Mouse (Mus musculus): Measurements from ENCODE around the gene Mettl27. TPM values are rescaled to one million over a fixed set of nuclear protein-coding genes. Genes with fewer than 3 reads are reported as not detected.

The Mettl27 gene
- polyA plus RNA-seq (2015; fragmentation: Nextera tagmentation; extraction: Ambion mirVana) = 20.9 and 21.0 TPM in 2 replicates

DNA sequence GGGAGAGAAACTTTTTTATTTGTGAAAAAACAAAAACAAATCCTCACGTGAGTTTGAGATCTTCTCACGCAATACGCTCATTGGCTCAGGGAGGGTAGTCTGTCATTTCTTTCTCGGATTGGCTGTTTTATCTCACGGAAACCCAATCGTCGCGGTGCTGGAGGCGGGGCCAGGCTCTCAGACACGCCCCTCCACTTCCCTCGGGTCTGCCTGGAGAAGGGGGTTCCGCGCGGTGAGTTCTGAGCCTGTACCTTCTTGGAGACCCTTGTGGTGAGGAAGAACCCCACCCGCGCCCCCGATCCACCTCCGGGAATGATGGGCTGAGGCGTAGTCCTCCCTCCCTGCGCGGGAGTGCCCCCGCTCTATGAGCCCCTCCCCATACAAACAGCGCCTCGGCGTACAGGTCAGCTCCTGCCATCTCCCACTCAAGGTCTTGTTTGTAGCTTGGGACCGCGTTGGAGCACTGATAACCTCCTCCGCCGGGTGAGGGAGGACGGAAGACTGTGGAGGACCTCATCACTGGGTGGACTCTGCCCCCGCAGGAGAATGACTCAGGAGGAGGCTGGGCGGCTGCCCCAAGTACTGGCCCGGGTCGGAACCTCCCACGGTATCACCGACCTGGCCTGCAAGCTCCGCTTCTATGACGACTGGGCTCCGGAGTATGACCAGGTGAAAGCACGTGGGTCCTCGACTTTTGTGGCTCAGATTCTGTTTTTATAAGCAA lies at the start of gene Mettl27:
Gene Mettl27 (plus strand): TSS at position 190 of the 724 bp plus-strand sequence.
- no peaks in the 10 kb centered on the region for H3K9me3 ChIP-seq
- peak within 1 kb of the TSS; percentile 82 for H3K4me3 ChIP-seq (replicated peaks)
- no peaks in the 10 kb centered on the region for H3K36me3 ChIP-seq
- H3K27ac ChIP-seq = peak within 1 kb of the TSS; percentile 87
- peaks cover 6% of the 10 kb centered on the region; the same call in 1 of the 2 replicates for H3K4me1 ChIP-seq
- no peaks in the 10 kb centered on the region for H3K27me3 ChIP-seq (replicated peaks)
- peak within 1 kb of the TSS; percentile 97 for H3K4me2 ChIP-seq
- peak within 1 kb of the TSS; percentile 78 for H3K9ac ChIP-seq
- WGBS = under 1% methylated on average over 41 of the region's 41 CpGs
- ATAC-seq (ENCODE audit: insufficient read depth, low FRiP score, low read depth) = peak; percentile 95

DNA sequence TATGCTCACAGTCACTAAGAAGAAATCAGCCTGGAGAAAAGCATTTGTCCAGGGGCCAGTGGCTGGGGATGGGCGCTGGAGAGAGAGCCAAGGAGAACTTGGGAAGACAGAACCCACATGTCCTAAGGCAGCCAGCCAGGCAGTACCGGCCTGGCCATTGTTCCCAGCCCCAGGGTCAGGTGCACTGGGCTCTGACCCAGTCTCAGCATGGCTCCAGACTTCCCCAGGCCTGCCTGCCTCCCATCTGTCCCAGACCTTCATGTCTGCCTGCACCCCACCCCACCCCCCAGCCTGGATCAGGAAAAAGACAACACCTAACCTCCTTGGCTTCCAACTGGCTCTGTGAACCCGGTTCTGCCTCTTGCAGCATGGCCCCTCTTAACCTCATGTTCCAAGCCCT lies 49.1 kb upstream of the Mettl27 start:
- peak; percentile 47; the same call in 1 of the 2 replicates for ATAC-seq (ENCODE audit: insufficient read depth, low FRiP score, low read depth)
- H3K27ac ChIP-seq = peak overlapping the region; percentile 26; the same call in 1 of the 2 replicates
- H3K9me3 ChIP-seq = no peaks in the 10 kb centered on the region
- WGBS = 59% methylated on average over 3 of the region's 3 CpGs
- no peaks in the 10 kb centered on the region for H3K27me3 ChIP-seq (replicated peaks)
- H3K4me2 ChIP-seq = no peak overlapping the region
- H3K4me3 ChIP-seq (replicated peaks) = no peak overlapping the region
- no peak overlapping the region for H3K9ac ChIP-seq
- no peaks in the 10 kb centered on the region for H3K4me1 ChIP-seq
- no peaks in the 10 kb centered on the region for H3K36me3 ChIP-seq

DNA sequence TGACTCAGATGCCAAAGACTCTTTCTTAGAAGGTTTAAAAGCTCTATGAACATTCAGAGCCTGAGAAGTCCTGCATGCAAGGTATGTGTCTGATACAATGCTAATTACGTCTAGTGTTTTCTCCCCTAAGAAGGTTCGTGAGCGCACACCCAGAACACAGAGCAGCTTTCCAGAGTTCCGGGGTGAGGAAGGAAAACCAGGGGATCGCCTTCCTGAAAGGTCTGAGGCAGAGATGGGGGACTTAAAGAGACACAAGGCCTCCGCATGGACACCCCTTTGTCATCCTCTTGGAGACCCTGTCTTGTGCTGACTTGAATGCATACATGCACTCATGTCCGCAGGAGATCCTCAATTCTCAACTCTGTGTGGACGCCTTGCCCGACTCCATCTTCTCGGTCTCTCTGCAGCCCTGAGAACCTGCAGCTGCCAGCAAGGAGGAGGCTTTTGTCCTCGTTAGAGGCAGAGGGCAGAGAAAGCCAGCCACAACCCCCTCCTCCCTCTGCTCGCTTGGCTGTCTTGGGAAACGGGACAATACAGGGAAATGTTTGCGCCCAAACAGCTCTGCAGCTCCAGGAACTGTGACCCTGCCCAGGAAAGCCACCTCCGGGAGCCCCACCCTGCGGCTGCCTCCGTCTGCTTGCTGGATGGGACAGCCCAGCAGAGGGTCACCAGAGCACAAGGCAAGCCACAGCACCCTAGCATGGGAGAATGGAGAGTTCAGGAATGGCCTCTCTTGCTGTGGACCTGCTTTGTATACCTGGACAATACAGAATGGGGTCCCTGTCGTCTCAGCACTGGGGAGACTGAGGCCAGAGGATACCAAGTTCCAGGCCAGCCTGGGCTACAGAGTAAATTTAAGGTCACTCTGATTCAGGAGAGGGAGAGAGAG lies 44.5 kb upstream of the Mettl27 start:
- Histone ChIP-seq H3K4me3 (replicated peaks) (no peak overlapping the region), H3K27me3 (replicated peaks) (no peaks in the 10 kb centered on the region), H3K4me1 (no peaks in the 10 kb centered on the region), H3K9ac (no peak overlapping the region), H3K9me3 (no peaks in the 10 kb centered on the region), H3K27ac (peak overlapping the region; percentile 23; the same call in 1 of the 2 replicates), H3K4me2 (no peak overlapping the region), H3K36me3 (no peaks in the 10 kb centered on the region)
- WGBS = 51% methylated on average over 18 of the region's 18 CpGs
- ATAC-seq (ENCODE audit: insufficient read depth, low FRiP score, low read depth) = no peak; the same call in 1 of the 2 replicates

DNA sequence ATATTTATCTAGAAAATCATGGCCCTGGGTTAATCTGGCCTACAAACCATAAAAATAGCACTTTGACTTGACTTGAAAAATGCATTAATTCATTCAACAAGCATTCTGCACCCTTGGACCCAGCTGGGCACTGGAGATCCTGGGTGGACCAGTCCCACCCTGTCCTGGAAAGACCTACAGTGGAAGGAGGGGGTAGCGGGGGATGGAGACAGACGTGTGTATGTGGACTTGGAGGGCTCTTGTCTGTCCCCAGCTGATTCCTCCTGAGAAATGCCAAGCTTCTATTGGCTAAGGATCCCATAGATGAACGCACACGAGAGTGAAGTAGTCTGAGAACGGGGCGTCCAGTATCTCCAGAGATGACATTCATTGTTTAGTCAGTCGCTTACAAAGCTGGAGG lies 43.7 kb upstream of the Mettl27 start:
- Histone ChIP-seq H3K4me2 (no peak overlapping the region), H3K4me1 (no peaks in the 10 kb centered on the region), H3K4me3 (replicated peaks) (no peak overlapping the region), H3K27ac (no peak overlapping the region), H3K27me3 (replicated peaks) (no peaks in the 10 kb centered on the region), H3K36me3 (no peaks in the 10 kb centered on the region), H3K9me3 (no peaks in the 10 kb centered on the region), H3K9ac (no peak overlapping the region)
- no peak for ATAC-seq (ENCODE audit: insufficient read depth, low FRiP score, low read depth)
- 76% methylated on average over 7 of the region's 7 CpGs for WGBS

DNA sequence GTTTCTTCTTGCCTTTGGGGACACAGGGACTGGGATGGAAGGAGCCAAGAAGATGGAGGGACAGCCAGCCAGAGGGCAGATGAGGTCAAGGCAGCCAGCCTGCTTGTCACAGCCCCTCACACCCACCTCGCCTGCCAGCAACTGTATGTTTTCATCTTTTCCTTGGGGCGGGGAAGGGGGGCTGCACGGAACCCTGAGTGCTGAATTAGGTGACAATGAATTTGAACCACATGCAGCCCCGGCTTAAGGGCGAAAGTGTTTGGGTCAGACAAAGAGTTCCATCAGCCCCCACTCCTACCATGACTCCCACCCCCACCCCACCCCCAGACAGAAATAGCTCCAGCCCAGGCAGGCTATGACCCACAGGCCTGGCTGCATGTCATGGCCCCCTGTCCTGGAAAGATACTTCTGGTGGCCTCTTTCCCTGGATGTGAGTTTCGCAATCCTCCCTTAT lies 41.5 kb upstream of the Mettl27 start:
- H3K27ac ChIP-seq = no peak overlapping the region
- H3K36me3 ChIP-seq = no peaks in the 10 kb centered on the region
- H3K4me1 ChIP-seq = no peaks in the 10 kb centered on the region; the same call in 1 of the 2 replicates
- H3K4me3 ChIP-seq (replicated peaks) = no peak overlapping the region
- H3K9me3 ChIP-seq = no peaks in the 10 kb centered on the region
- H3K4me2 ChIP-seq = no peak overlapping the region
- no peak overlapping the region for H3K9ac ChIP-seq
- H3K27me3 ChIP-seq (replicated peaks) = no peaks in the 10 kb centered on the region
- ATAC-seq (ENCODE audit: insufficient read depth, low FRiP score, low read depth) = no peak
- WGBS = 80% methylated on average over 6 of the region's 6 CpGs

DNA sequence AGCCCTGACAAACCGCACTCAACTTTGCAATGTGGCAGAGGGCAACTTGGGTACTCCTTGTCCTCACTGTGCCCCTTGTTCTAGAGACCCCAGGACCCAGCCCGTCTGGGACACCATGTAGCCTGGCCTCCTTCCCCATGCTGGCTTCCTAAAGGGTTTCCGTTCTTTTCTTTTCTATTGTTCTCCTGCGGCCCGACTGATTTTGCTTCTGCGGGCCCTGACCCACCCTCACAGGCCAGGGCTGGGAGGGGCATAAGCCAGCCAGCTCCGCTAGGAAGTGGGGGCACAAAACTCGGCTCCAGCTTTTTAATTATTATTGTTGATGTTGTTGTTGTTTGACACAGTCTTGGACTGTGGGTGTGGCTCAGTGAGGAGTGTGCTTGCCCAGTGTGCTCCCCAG lies 40.6 kb upstream of the Mettl27 start:
- Histone ChIP-seq H3K9me3 (no peaks in the 10 kb centered on the region), H3K36me3 (no peaks in the 10 kb centered on the region), H3K27me3 (replicated peaks) (no peaks in the 10 kb centered on the region), H3K9ac (no peak overlapping the region), H3K27ac (no peak overlapping the region), H3K4me3 (replicated peaks) (no peak overlapping the region), H3K4me1 (peaks cover 3% of the 10 kb centered on the region; the same call in 1 of the 2 replicates), H3K4me2 (no peak overlapping the region)
- WGBS = 70% methylated on average over 8 of the region's 8 CpGs
- ATAC-seq (ENCODE audit: insufficient read depth, low FRiP score, low read depth) = no peak

DNA sequence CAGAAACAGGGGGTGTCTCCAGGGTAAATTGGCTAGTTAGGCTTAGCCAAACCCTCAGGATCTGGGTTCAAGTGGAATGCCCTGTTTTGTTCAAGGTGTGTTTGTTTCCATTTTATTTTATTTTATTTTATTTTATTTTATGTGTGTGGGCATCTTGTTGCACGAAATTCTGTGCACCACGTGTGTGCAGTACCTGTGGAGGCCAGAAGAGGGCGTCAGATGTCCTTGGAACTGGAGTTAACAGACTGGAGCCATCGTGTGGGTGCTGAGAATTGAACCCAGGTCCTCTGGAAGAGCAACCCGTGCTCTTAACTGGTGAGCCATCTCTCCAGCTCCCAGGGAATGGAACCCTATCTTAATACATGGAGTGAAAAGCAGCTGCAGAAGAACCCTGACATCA lies 39.5 kb upstream of the Mettl27 start:
- Histone ChIP-seq H3K9me3 (no peaks in the 10 kb centered on the region), H3K4me3 (replicated peaks) (no peak overlapping the region), H3K36me3 (no peaks in the 10 kb centered on the region), H3K9ac (no peak overlapping the region), H3K4me2 (no peak overlapping the region), H3K27me3 (replicated peaks) (no peaks in the 10 kb centered on the region), H3K27ac (no peak overlapping the region), H3K4me1 (peaks cover 12% of the 10 kb centered on the region)
- WGBS = 73% methylated on average over 5 of the region's 5 CpGs
- no peak for ATAC-seq (ENCODE audit: insufficient read depth, low FRiP score, low read depth)

DNA sequence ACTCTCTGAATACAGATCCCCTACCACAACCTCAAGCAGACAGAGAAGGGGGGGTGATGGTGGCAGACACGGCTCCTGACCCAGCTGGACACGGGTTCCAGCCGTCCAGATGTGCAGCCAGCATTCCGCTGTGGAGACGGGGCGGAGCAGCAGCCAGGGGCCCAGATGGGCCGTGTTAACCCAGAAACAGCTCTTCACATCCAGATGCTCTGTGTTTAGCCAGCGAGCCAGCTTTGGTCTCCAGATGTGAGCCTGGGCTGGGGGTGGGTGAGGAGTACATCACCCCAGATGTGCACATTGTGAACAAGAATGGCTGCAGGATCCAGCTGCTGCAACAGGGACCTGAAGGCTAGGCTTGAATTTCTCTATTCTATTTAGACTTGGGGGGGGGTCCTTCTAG lies 36.9 kb upstream of the Mettl27 start:
- no peak overlapping the region for H3K4me3 ChIP-seq (replicated peaks)
- H3K9ac ChIP-seq = no peak overlapping the region
- 47% methylated on average over 8 of the region's 8 CpGs for whole genome bisulfite sequencing
- H3K4me1 ChIP-seq = peaks cover 12% of the 10 kb centered on the region
- ATAC-seq (ENCODE audit: insufficient read depth, low FRiP score, low read depth) = peak; percentile 37
- no peak overlapping the region for H3K27ac ChIP-seq
- H3K9me3 ChIP-seq = no peaks in the 10 kb centered on the region
- no peaks in the 10 kb centered on the region for H3K36me3 ChIP-seq
- H3K4me2 ChIP-seq = no peak overlapping the region
- no peaks in the 10 kb centered on the region for H3K27me3 ChIP-seq (replicated peaks)

DNA sequence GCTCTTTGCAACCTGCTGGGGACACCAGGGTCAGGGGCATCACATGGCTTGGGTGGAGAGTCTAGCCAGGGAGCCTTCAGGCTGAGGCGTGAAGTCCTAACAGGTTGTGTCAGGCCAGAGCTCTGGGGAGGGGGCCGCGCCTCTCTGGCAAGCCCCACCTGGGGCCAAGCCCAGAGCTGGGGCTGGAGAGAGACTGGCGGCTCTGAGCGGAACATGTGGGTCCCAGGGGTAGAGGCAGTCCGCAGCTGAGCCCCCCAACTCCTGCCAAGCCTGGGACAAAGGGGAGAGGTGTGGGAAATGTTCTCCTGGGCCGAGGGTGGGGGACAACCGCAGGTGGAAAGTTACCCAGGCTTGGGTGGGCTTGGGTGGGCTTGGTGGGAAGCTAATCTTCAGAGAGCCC lies 35.2 kb upstream of the Mettl27 start:
- Histone ChIP-seq H3K36me3 (no peaks in the 10 kb centered on the region), H3K4me1 (peaks cover 12% of the 10 kb centered on the region), H3K9ac (no peak overlapping the region), H3K27ac (no peak overlapping the region), H3K27me3 (replicated peaks) (no peaks in the 10 kb centered on the region), H3K9me3 (no peaks in the 10 kb centered on the region), H3K4me3 (replicated peaks) (no peak overlapping the region), H3K4me2 (no peak overlapping the region)
- WGBS = 76% methylated on average over 8 of the region's 8 CpGs
- ATAC-seq (ENCODE audit: insufficient read depth, low FRiP score, low read depth) = no peak

DNA sequence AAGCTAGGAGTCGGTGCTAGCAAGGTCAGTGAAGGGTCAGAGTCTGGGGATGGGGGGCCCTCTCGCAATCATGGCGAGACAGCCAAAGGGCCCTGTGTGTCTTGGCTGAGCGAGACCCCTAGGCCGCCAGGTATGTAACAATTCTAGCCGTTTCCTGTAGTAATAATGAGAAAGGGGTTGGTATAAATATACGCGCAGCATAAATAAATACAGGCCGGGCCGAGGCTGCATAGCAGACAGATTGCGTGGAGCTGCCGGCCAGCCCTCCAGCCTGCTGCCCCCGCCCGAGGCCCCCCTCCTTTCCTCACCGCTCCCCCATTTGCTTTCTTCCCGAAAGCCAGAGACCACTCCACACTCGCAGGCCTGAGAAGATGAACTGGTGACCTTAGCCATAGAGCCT lies 34.6 kb upstream of the Mettl27 start:
- H3K4me3 ChIP-seq (replicated peaks) = no peak overlapping the region
- no peaks in the 10 kb centered on the region for H3K36me3 ChIP-seq
- no peak for ATAC-seq (ENCODE audit: insufficient read depth, low FRiP score, low read depth)
- peak overlapping the region; percentile 21; the same call in 1 of the 2 replicates for H3K4me2 ChIP-seq
- peaks cover 12% of the 10 kb centered on the region for H3K4me1 ChIP-seq
- no peak overlapping the region for H3K27ac ChIP-seq
- H3K9ac ChIP-seq = no peak overlapping the region
- H3K27me3 ChIP-seq (replicated peaks) = no peaks in the 10 kb centered on the region
- WGBS = 30% methylated on average over 17 of the region's 17 CpGs
- no peaks in the 10 kb centered on the region for H3K9me3 ChIP-seq

DNA sequence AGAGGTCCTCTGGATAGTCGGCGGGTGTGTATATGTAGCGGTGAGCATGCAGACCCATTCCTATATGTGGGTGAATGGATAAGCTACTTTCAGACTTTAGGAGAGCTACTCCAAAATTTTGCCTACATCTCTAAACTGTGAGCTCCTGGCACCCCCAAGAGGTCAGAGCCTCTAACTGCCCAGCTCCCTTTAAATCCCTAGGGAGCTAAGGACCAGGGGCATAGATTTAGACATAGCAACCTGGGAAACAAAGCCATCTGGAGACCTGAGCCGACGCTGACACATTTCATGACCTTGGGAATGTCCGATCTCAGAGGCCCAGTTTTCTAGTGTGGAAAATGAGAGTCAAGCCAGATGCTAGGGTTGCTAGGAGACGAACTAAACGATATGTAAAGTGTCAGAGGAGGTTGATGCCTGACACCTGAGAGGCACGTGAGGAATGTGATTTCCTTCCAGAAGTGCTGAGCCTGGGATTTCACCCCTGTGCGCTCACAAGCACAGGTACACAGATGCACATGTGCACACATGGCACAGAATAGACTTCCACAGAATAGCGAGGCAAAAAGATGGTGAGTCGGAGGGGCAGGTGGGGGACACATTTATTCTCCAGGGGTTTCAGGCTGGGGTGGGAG lies 31.0 kb upstream of the Mettl27 start:
- Histone ChIP-seq H3K36me3 (no peaks in the 10 kb centered on the region), H3K27ac (no peak overlapping the region), H3K9me3 (no peaks in the 10 kb centered on the region), H3K27me3 (replicated peaks) (no peaks in the 10 kb centered on the region), H3K9ac (no peak overlapping the region), H3K4me2 (no peak overlapping the region), H3K4me3 (replicated peaks) (no peak overlapping the region), H3K4me1 (peaks cover 10% of the 10 kb centered on the region)
- WGBS = 23% methylated on average over 12 of the region's 12 CpGs
- peak; percentile 67; the same call in 1 of the 2 replicates for ATAC-seq (ENCODE audit: insufficient read depth, low FRiP score, low read depth)
